32 mouse cellular contexts compared by ENCODE assay signal in genomic region chr9:120845538-120845937, GRCm38 (mm10).
DNase-seq lines count a peak whose midpoint lies in the region; ATAC-seq lines count a peak whose summit lies in the region.
"Had no signal": no experiment of that assay in that cellular context is flagged by ENCODE, and none has a peak within 500 bp of the region (broad histone marks: within the 10 kb centered on the region; RNA-seq: fewer than 3 reads in every experiment).

No protein-coding gene starts in this region.

- H3K36me3 ChIP-seq in hindbrain, embryonic 11.5 days (ENCODE audit: control insufficient read depth, insufficient read depth, low read length) = no peaks in the 10 kb centered on the region
- H3K36me3 ChIP-seq: kidney, embryonic 15.5 days; liver, embryonic 13.5 days; midbrain, embryonic 13.5 days; neural tube, embryonic 15.5 days; stomach, embryonic 15.5 days had no signal

- no peaks in the 10 kb centered on the region for H3K4me1 ChIP-seq in hindbrain, embryonic 11.5 days (replicated peaks; ENCODE audit: control insufficient read depth, insufficient read depth, low read length)
- H3K4me1 ChIP-seq: liver, embryonic 13.5 days; stomach, embryonic 15.5 days had no signal

- no peak overlapping the region for H3K9ac ChIP-seq in hindbrain, embryonic 11.5 days (ENCODE audit: low read depth, low read length)
- H3K9ac ChIP-seq: hindbrain, embryonic 14.5 days; kidney, embryonic 15.5 days; liver, embryonic 13.5 days; midbrain, embryonic 13.5 days; neural tube, embryonic 15.5 days; stomach, embryonic 15.5 days had no signal

- DNase-seq in layer of hippocampus, adult 11-12 months (ENCODE audit: low spot score) = peak; percentile 53
- no peak for DNase-seq in layer of hippocampus, postnatal 14 days (ENCODE audit: low spot score in 2 of 2)
- peak; percentile 54 to 79 for DNase-seq in left cerebral cortex, postnatal 14 days (ENCODE audit: low spot score in 2 of 2)
- DNase-seq in left cerebral cortex, adult 11 months (ENCODE audit: low spot score) = no peak
- DNase-seq in left cerebral cortex, postnatal 25 days (ENCODE audit: low spot score in 2 of 2) = peak; percentile 44 to 71
- DNase-seq in right cerebral cortex, postnatal 36 days (ENCODE audit: low spot score in 2 of 2) = peak; percentile 42 to 46
- DNase-seq in hindbrain, embryonic 11.5 days (ENCODE audit: low spot score) = no peak
- no peak for DNase-seq in heart, postnatal 36 days
- DNase-seq: adrenal gland, adult 2 months; adrenal gland, postnatal 36 days; B cell, adult 2 months; cerebellum, adult 8-10 months; cerebellum, postnatal 25 days; gastrocnemius, adult 2 months; gastrocnemius, postnatal 36 days; heart, adult 18-20 months; heart, postnatal 4 days; kidney, postnatal 25 days; liver, embryonic 13.5 days; lung, adult 2 months; lung, postnatal 10 days; retina, postnatal 1 day; thymus, postnatal 14 days had no signal

- no peak overlapping the region for H3K4me2 ChIP-seq in hindbrain, embryonic 11.5 days (replicated peaks; ENCODE audit: low read depth, low read length)
- H3K4me2 ChIP-seq: heart, embryonic 11.5 days; hindbrain, embryonic 14.5 days; kidney, embryonic 15.5 days; liver, embryonic 13.5 days; midbrain, embryonic 13.5 days; neural tube, embryonic 15.5 days; stomach, embryonic 15.5 days had no signal

- no peak overlapping the region for H3K4me3 ChIP-seq in hindbrain, embryonic 11.5 days (ENCODE audit: low read depth, low read length)
- H3K4me3 ChIP-seq: gastrocnemius, adult 2 months; kidney, embryonic 15.5 days; liver, embryonic 13.5 days; midbrain, embryonic 13.5 days; neural tube, embryonic 15.5 days; stomach, embryonic 15.5 days had no signal

- ATAC-seq in hindbrain, embryonic 11.5 days (ENCODE audit: low FRiP score) = no peak
- ATAC-seq: forebrain, embryonic 14.5 days; intestine, postnatal 0 days; midbrain, embryonic 13.5 days had no signal

- H3K27ac ChIP-seq in hindbrain, embryonic 11.5 days (ENCODE audit: low read depth, low read length) = no peak overlapping the region
- H3K27ac ChIP-seq: gastrocnemius, adult 2 months; hindbrain, embryonic 14.5 days; kidney, embryonic 15.5 days; liver, embryonic 13.5 days; macrophage; midbrain, embryonic 13.5 days; neural tube, embryonic 15.5 days; stomach, embryonic 15.5 days had no signal

- no peaks in the 10 kb centered on the region for H3K27me3 ChIP-seq in hindbrain, embryonic 11.5 days (ENCODE audit: control insufficient read depth, insufficient read depth, low read length)
- H3K27me3 ChIP-seq: kidney, embryonic 15.5 days; liver, embryonic 13.5 days; midbrain, embryonic 13.5 days; neural tube, embryonic 15.5 days; stomach, embryonic 15.5 days had no signal

- WGBS in hindbrain, embryonic 11.5 days = 87% methylated on average over 10 of the region's 10 CpGs

- H3K9me3 ChIP-seq in hindbrain, embryonic 11.5 days (ENCODE audit: control insufficient read depth, low read length) = no peaks in the 10 kb centered on the region
- H3K9me3 ChIP-seq: liver, embryonic 13.5 days; midbrain, embryonic 13.5 days; neural tube, embryonic 15.5 days; stomach, embryonic 15.5 days had no signal

- intact Hi-C loops in left cerebral cortex, postnatal 14 days (cut with DNase I) = loop anchor here (5.0 kb wide), 1 partner anchor 87 kb away; no protein-coding TSS in a partner anchor
- intact Hi-C loops in left cerebral cortex, postnatal 25 days (cut with DNase I) = loop anchor here (5.0 to 10.0 kb wide), 2 partner anchors 87 to 241 kb away; no protein-coding TSS in a partner anchor
- intact Hi-C loops in heart, postnatal 36 days (cut with DNase I) = no loop called here

Comparison
In these comparisons a context has a peak if more than half of its experiments do, and no peak if none do; other contexts are left out.
1. DNase-seq: peak in layer of hippocampus, adult 11-12 months (single experiment), left cerebral cortex, postnatal 14 days (2 of 2), left cerebral cortex, postnatal 25 days (2 of 2) and right cerebral cortex, postnatal 36 days (2 of 2); none in layer of hippocampus, postnatal 14 days (0 of 2), left cerebral cortex, adult 11 months (single experiment), hindbrain, embryonic 11.5 days (single experiment) and heart, postnatal 36 days (0 of 2).